ENCODE assay signal across 16 mouse cellular contexts in the genomic region with DNA sequence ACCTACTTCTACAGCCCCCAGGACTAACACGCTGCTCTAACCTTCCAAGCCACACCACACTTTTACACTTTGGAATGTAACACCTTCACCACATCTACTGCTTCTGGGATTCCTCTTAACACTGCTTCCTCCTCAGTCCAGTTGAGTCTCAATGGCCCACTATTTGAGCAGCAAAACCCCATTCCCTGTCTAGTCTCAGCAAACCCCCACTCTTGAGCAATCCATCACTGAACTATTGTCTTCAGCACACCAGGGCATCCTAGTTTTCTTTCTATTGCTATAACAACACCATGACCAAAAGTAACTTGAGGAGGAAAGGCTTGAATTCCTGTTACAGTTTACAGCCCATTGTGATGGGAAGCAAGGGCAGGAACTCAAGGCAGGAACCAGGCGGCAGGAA. TPM values are rescaled to one million over a fixed set of nuclear protein-coding genes. Genes with fewer than 3 reads are reported as not detected.
DNase-seq lines count a peak whose midpoint lies in the region.
"Had no signal": no experiment of that assay in that cellular context is flagged by ENCODE, and none has a peak within 500 bp of the region (broad histone marks: within the 10 kb centered on the region; RNA-seq: fewer than 3 reads in every experiment).

No protein-coding gene starts in this region.

- DNase-seq in heart, adult 11 months: peak; percentile 48
- DNase-seq in heart, adult 18-20 months: no peak
- DNase-seq in ES-CJ7 (ENCODE audit: low read depth, low spot score): peak; percentile 89
- DNase-seq in R1 (ENCODE audit: low read depth, low spot score): peak; percentile 99
- DNase-seq in left cerebral cortex, adult 18-20 months (ENCODE audit: low spot score in 2 of 2): no peak
- no peak for DNase-seq in testis, postnatal 10 days (ENCODE audit: low spot score)
- DNase-seq: adrenal gland, adult 8-10 months; adrenal gland, postnatal 25 days; B cell, adult 2 months; cerebellum, adult 11 months; cerebellum, adult 18-20 months; cerebellum, adult 8-10 months; cerebellum, adult 9-11 months; cerebellum, postnatal 14 days; cerebellum, postnatal 36 days; embryo, embryonic 11 days had no signal

RNA-seq across cellular contexts. Expression of a gene that starts 36.2 kb away (rescaled TPM):
- 1 to 10 TPM in 1 of 2 experiments, under 1 TPM in 1; 0.99 to 1.3 TPM for total RNA-seq in heart, adult 18-20 months (2021)
- total RNA-seq in left cerebral cortex, adult 18-20 months (2021): 10 to 100 TPM; 60.7 to 60.9 TPM

Comparison
In these comparisons a context has a peak if more than half of its experiments do, and no peak if none do; other contexts are left out.
1. DNase-seq: peak in heart, adult 11 months (single experiment), ES-CJ7 (single experiment) and R1 (single experiment); none in heart, adult 18-20 months (0 of 2), left cerebral cortex, adult 18-20 months (0 of 2) and testis, postnatal 10 days (single experiment).
2. RNA of a gene that starts 36.2 kb away (total RNA-seq): 60.7 to 60.9 TPM in left cerebral cortex, adult 18-20 months; 0.99 to 1.3 TPM in heart, adult 18-20 months; every median in the first group is over 10 times any median in the second.